In the genomic region with DNA sequence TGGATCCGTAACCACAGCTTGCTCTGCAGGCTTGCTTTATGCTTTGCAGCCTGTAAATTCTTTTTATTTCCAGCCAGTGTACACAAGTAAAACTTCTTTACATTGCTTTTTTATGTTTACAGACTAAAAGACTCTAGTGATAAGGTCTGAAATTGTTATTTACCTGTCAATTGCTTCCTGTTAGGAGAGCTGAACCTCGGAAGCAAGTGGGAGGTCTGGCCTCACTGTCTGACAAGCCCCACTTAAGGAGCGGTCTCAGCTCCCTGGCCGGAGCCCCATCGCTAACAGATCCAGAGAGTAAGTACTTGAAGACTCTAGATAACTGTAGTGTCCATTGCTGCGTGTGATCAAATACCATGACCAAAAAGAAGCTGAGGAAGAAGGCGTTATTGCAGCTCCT, we compare ENCODE assay signal across 17 mouse cellular contexts. TPM values are rescaled to one million over a fixed set of nuclear protein-coding genes. Genes with fewer than 3 reads are reported as not detected.
"Had no signal": no experiment of that assay in that cellular context is flagged by ENCODE, and none has a peak within 500 bp of the region (broad histone marks: within the 10 kb centered on the region; RNA-seq: fewer than 3 reads in every experiment).

No protein-coding gene starts in this region.

- H3K4me3 ChIP-seq: layer of hippocampus, adult 2 months; limb, embryonic 12.5 days; liver, embryonic 13.5 days; lung, embryonic 15.5 days; megakaryocyte, embryonic 14.5 days; midbrain, embryonic 12.5 days; stomach, embryonic 15.5 days had no signal

- H3K9ac ChIP-seq: limb, embryonic 12.5 days; liver, embryonic 13.5 days; liver, postnatal 0 days; lung, embryonic 15.5 days; midbrain, embryonic 12.5 days; stomach, embryonic 15.5 days had no signal

- H3K27ac ChIP-seq: layer of hippocampus, adult 2 months; limb, embryonic 12.5 days; liver, embryonic 13.5 days; lung, embryonic 15.5 days; macrophage; midbrain, embryonic 12.5 days; stomach, embryonic 15.5 days had no signal

- DNase-seq: kidney, adult 8-10 months; liver; liver, embryonic 13.5 days; liver, postnatal 0 days; lung, postnatal 14 days; right cerebral cortex, postnatal 14 days; thymus, adult 2 months; thymus, postnatal 25 days had no signal

- H3K27me3 ChIP-seq: limb, embryonic 12.5 days; liver, embryonic 13.5 days; lung, embryonic 15.5 days; megakaryocyte, embryonic 14.5 days; midbrain, embryonic 12.5 days; stomach, embryonic 15.5 days had no signal

- H3K4me2 ChIP-seq: limb, embryonic 12.5 days; liver, embryonic 13.5 days; lung, embryonic 15.5 days; midbrain, embryonic 12.5 days; stomach, embryonic 15.5 days had no signal

- H3K9me3 ChIP-seq: limb, embryonic 12.5 days; liver, embryonic 13.5 days; lung, embryonic 15.5 days; megakaryocyte, embryonic 14.5 days; midbrain, embryonic 12.5 days; stomach, embryonic 15.5 days had no signal

- ATAC-seq: liver, postnatal 0 days had no signal

- H3K4me1 ChIP-seq: limb, embryonic 12.5 days; liver, embryonic 13.5 days; lung, embryonic 15.5 days; midbrain, embryonic 12.5 days; stomach, embryonic 15.5 days had no signal

RNA-seq across cellular contexts. Expression of a gene that starts 36.6 kb away (rescaled TPM):
- polyA plus RNA-seq: limb, embryonic 12.5 days; liver, embryonic 13.5 days; liver, postnatal 0 days; macrophage; midbrain, embryonic 12.5 days had no signal

RNA-seq across cellular contexts. Expression of a gene that starts 51.6 kb away (rescaled TPM):
- total RNA-seq: midbrain, postnatal 0 days had no signal
- polyA plus RNA-seq: limb, embryonic 12.5 days; lung, embryonic 15.5 days; macrophage; midbrain, embryonic 12.5 days; midbrain, postnatal 0 days; neural tube, embryonic 14.5 days had no signal
